In genomic region chr12:57281155-57282114, GRCm38 (mm10) we compare ENCODE assay signal across 8 mouse cellular contexts. TPM values are rescaled to one million over a fixed set of nuclear protein-coding genes. Genes with fewer than 3 reads are reported as not detected.
DNase-seq lines count a peak whose midpoint lies in the region; ATAC-seq and TF ChIP-seq lines count a peak whose summit lies in the region.

No protein-coding gene starts in this region.

- H3K9me3 ChIP-seq in heart, postnatal 0 days (replicated peaks; ENCODE audit: control insufficient read depth, low read length): no peaks in the 10 kb centered on the region
- H3K9me3 ChIP-seq in forebrain, embryonic 16.5 days (ENCODE audit: control insufficient read depth, low read length): no peaks in the 10 kb centered on the region

- H3K4me3 ChIP-seq in heart, postnatal 0 days (ENCODE audit: low read depth, low read length): no peak overlapping the region
- H3K4me3 ChIP-seq in forebrain, embryonic 16.5 days (replicated peaks; ENCODE audit: low read length): no peak overlapping the region

- no peak overlapping the region for H3K4me2 ChIP-seq in heart, postnatal 0 days (ENCODE audit: low read depth, low read length)
- no peak overlapping the region for H3K4me2 ChIP-seq in forebrain, embryonic 16.5 days (ENCODE audit: low read length)

- DNase-seq in heart, postnatal 0 days (ENCODE audit: low spot score): peak; percentile 50
- no peak for DNase-seq in heart, adult 9 months (ENCODE audit: low spot score in 2 of 2)
- peak; percentile 82 for DNase-seq in 416B (ENCODE audit: low read depth)
- peak; percentile 78 for DNase-seq in NIH3T3 (ENCODE audit: low read depth)
- DNase-seq in lung, postnatal 36 days: peak; percentile 49
- DNase-seq in gastrocnemius, adult 8-10 months (ENCODE audit: low spot score in 2 of 2): no peak

- ATAC-seq in heart, postnatal 0 days (ENCODE audit: insufficient read depth, low read depth): no peak
- peak; percentile 76 for ATAC-seq in forebrain, embryonic 16.5 days
- ATAC-seq in monocyte, adult 5-6 weeks (replicated peaks; ENCODE audit: insufficient number of reproducible peaks, low FRiP score, low TSS enrichment, poor library complexity, severe bottlenecking): no peak

- H3K27ac ChIP-seq in heart, postnatal 0 days (ENCODE audit: low read depth): no peak overlapping the region
- no peak overlapping the region for H3K27ac ChIP-seq in forebrain, embryonic 16.5 days (ENCODE audit: low read length)

- H3K9ac ChIP-seq in heart, postnatal 0 days (replicated peaks; ENCODE audit: low read depth, low read length): no peak overlapping the region
- H3K9ac ChIP-seq in forebrain, embryonic 16.5 days (replicated peaks; ENCODE audit: low read depth, low read length): no peak overlapping the region

- H3K36me3 ChIP-seq in heart, postnatal 0 days (replicated peaks; ENCODE audit: control insufficient read depth, insufficient read depth, low read length): no peaks in the 10 kb centered on the region
- no peaks in the 10 kb centered on the region for H3K36me3 ChIP-seq in forebrain, embryonic 16.5 days (ENCODE audit: control insufficient read depth, insufficient read depth)

- WGBS in heart, postnatal 0 days: 46% methylated on average over 3 of the region's 3 CpGs
- 55% methylated on average over 3 of the region's 3 CpGs for WGBS in forebrain, embryonic 16.5 days

- peak; percentile 61 for TF ChIP-seq CTCF in heart, postnatal 0 days (IDR thresholded peaks at IDR 0.05; ENCODE audit: low read depth)

- TF ChIP-seq EP300 in heart, postnatal 0 days (IDR thresholded peaks at IDR 0.05; ENCODE audit: low read depth): no peak

- no peaks in the 10 kb centered on the region for H3K4me1 ChIP-seq in heart, postnatal 0 days (ENCODE audit: control insufficient read depth, insufficient read depth)
- no peaks in the 10 kb centered on the region for H3K4me1 ChIP-seq in forebrain, embryonic 16.5 days (replicated peaks; ENCODE audit: control insufficient read depth, insufficient read depth, low read length)

- H3K27me3 ChIP-seq in heart, postnatal 0 days (ENCODE audit: control insufficient read depth, insufficient read depth, low read length): no peaks in the 10 kb centered on the region
- no peaks in the 10 kb centered on the region for H3K27me3 ChIP-seq in forebrain, embryonic 16.5 days (replicated peaks; ENCODE audit: control insufficient read depth, insufficient read depth, low read length)

RNA-seq across cellular contexts. Expression of gene Mipol1, which starts 51.2 kb away (rescaled TPM):
- total RNA-seq in heart, postnatal 0 days (2014; rRNA removed; ENCODE audit: low replicate concordance): 4.9 and 5.9 TPM in 2 replicates
- polyA plus RNA-seq in heart, postnatal 0 days (2015; fragmentation: Nextera tagmentation; extraction: Ambion mirVana): 6.9 and 7.4 TPM in 2 replicates
- polyA plus RNA-seq in forebrain, embryonic 16.5 days (2015; fragmentation: Nextera tagmentation; extraction: Ambion mirVana): 6.6 and 7.5 TPM in 2 replicates
- 1 to 10 TPM; 2.5 to 3.8 (median 3.1) TPM for total RNA-seq in gastrocnemius, adult 8-10 months (2022)
- total RNA-seq in monocyte, adult 5-6 weeks (2017): 10.4 to 17.1 TPM (median 13.0 TPM) in 3 replicates

RNA-seq across cellular contexts. Expression of gene Prps1l3, which starts 51.2 kb away (rescaled TPM):
- total RNA-seq in heart, postnatal 0 days (2014; rRNA removed; ENCODE audit: low replicate concordance): 29.7 and 31.2 TPM in 2 replicates
- polyA plus RNA-seq in heart, postnatal 0 days (2015; fragmentation: Nextera tagmentation; extraction: Ambion mirVana): 18.6 and 19.3 TPM in 2 replicates
- 39.2 and 46.6 TPM in 2 replicates for polyA plus RNA-seq in forebrain, embryonic 16.5 days (2015; fragmentation: Nextera tagmentation; extraction: Ambion mirVana)
- 10 to 100 TPM; 28.3 to 32.6 (median 30.4) TPM for total RNA-seq in gastrocnemius, adult 8-10 months (2022)
- 41.5 to 58.1 TPM (median 45.9 TPM) in 3 replicates for total RNA-seq in monocyte, adult 5-6 weeks (2017)

Comparison
In these comparisons a context has a peak if more than half of its experiments do, and no peak if none do; other contexts are left out.
1. DNase-seq: peak in heart, postnatal 0 days (single experiment), 416B (single experiment), NIH3T3 (single experiment) and lung, postnatal 36 days (single experiment); none in heart, adult 9 months (0 of 2) and gastrocnemius, adult 8-10 months (0 of 2).